Mouse (Mus musculus) cerebellum, adult 18-20 months (tissue): ENCODE measurements around the gene Sh2b3.

ENCODE experiments used
- DNase-seq, 2 experiments: peaks; one replicate each; pipeline ENCODE4 v3.0.0; 2021

The Sh2b3 gene

DNA sequence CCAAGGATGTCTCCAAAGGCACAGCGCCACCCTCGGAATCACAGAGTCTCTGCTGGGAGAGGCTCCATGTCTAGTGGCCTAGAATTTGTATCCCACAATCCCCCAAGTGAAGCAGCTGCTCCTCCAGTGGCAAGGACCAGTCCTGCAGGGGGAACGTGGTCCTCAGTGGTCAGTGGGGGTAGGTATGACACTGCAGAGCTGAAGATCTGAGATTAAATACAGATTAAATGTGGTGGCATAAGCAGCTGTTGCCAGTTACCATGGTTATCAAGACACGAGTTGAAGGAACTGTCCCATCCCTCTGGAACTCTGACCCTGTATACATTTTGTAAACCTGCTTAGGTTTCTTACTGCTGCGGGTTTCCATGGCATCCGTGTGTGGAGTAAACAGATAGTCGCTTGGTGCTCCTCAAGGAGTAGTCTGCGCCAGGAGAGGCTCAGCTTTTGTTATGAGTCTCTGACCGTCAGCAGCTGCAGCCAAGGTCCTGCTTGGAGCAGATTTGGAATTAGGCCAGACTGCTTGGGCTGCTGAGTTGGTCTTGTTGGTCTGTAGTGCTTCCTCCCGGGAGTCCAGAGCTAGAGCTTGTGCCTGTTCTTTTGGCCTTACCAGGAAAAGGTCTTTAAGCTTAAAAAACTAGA is 53.5 kb downstream of the Sh2b3 start:
- peak in 1 of 2 experiments; percentile 29 for DNase-seq

GRCm38 (mm10) chr5:121782467-121782866 is 55.0 kb downstream of the Sh2b3 start:
- no peak for DNase-seq

DNA sequence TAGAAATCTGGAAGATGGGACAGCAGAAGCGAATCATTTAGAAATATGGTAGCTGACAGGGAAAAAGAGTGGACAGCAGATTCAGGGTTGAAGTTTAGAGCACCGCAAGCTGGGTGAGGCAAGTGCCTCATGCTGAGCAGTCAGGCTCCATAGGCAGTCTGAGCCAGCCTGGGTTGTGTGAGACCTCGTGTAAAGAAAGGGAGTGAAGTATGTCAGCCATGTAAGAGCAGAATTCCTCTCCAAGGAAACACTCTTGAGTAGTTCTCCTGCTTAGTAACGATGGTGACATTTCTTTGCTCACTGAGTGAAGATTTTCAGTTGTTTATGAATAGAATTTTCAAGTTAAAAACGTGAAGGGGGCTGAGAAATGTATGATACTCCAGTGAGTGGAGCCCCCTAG is 57.3 kb downstream of the Sh2b3 start:
- DNase-seq = no peak

- DNase-seq = no peak
These were observed 58.8 kb downstream of the Sh2b3 start for GRCm38 (mm10) chr5:121778485-121779119.

DNA sequence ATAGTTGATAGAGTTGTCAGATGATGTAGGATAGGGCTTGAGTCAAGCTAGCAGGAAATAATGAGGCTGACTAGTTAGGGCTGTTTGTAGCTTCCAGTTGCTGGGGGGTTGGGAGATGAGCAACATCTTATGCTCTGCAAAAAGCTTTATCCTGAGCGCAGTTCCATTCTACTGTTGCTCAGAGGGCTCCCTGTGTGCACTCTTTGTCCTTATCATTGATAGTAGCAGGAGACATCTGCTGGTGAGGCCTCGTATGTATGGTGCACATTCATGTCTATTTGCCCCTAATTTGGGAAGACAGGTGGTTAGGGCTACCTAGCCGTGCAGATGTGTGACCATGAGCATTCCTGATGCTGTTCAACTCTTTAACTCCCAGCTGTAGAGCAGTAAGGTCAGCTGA is 65.8 kb downstream of the Sh2b3 start:
- DNase-seq = no peak

DNA sequence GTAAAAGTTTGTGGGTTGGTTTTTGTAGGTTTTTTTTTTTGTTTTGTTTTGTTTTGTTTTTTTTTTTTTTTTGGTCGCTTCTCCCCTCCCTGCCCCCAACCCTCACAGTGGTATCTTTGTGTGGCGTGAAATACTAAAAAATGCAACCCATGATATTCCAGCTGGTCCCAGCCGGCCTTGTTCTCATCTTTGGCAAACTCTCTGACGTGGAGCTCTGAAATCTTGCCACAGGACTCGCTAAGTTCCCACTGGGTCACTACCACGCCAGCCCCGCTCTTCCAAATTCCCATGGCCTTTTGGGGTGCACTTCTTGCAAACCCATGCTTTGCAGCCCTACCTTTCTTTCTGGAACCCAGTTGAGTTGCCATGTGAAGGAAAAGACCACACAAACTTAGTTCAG is 67.6 kb downstream of the Sh2b3 start:
- no peak for DNase-seq

- no peak for DNase-seq
These were observed 69.9 kb downstream of the Sh2b3 start for GRCm38 (mm10) chr5:121767564-121767963.

- DNase-seq = no peak
These were observed 71.2 kb downstream of the Sh2b3 start for GRCm38 (mm10) chr5:121766038-121766773.
